Mouse (Mus musculus) kidney, adult 9 months (tissue): ENCODE data around the gene Stmnd1.
"Not testable (repeated sequence)": the region's sequence is repeated elsewhere in the genome, so short reads cannot be mapped to it uniquely, and the experiment has no call there.

ENCODE experiments used
- DNase-seq: peaks from one replicate; pipeline ENCODE4 v3.0.0; 2022

Gene Stmnd1

GRCm38 (mm10) chr13:46273453-46274110, at the start of gene Stmnd1:
Gene Stmnd1 (plus strand): TSS chr13:46273721.
- no peak for DNase-seq

DNA sequence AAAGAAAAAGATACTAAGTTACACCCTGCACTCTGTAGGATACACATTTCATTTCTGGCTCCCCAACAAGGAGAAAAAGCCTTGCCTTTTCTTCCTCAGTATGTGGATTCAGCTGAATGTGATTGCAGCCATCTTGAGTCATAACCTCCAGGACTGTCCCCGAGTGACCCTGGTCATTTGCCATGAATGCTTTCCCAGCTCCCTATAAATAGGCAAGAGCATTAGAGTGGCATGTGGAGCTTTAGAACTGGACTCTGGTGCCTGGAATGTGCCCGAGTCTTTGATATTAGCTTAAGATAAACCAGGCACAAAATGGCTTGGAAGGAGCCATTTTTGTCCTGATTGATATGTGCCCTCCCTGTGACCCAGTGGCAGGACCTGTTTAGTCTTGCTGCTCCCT, 46.6 kb upstream of the Stmnd1 start:
- DNase-seq = peak; percentile 51

DNA sequence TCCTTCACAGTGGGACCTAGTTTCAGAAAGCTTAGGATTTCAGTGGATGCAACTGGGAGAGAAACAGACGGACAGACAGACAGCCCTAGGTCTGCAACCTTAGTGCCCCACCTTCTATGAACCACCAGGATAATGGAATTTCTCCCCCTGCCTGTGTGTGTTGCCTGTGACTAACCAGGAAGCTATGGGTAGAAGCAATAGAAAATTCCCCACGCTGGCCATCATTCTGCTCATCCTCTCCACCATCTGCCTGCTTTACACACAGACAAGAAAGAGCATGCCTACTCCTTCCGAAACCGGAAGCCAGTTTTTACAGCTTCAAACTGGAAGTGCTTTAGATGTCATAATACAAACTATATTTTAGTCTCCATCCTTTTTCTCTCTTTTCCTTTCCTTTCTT, 46.0 kb upstream of the Stmnd1 start:
- no peak for DNase-seq

GRCm38 (mm10) chr13:46228750-46229149, 44.8 kb upstream of the Stmnd1 start:
- DNase-seq = not testable (repeated sequence)

- DNase-seq = no peak
Observed at GRCm38 (mm10) chr13:46231514-46232085, 41.9 kb upstream of the Stmnd1 start.

DNA sequence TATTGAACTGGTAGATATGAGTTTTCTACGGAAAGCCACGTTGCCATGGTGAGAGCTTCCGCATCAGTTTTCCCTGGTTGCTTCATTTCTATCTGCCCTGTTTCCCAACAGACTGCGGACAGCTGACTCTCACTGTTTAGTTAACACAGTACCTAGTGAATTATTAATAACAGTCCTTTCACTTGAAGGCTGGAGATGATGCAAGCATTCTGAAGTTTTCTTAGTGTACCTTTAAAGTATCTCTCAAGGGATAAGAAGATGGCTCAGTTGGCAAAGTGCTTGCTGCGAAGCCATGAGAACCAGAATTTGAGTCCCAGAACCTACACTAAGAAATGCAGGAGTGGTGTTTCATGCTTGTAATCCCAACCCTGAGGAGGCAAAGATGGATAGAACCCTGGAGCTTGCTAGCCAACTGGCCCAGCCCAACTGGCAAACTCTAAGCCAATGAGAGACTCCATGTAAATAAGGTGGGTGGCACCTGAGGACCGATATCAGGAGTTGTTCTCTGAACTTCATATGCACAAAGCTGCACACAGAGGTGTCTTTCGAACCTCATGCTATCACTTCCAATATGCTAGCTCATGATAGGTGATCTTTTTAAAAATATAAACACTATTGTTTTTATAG, 35.7 kb upstream of the Stmnd1 start:
- DNase-seq = peak; percentile 72

GRCm38 (mm10) chr13:46238796-46239195, 34.7 kb upstream of the Stmnd1 start:
- peak; percentile 90 for DNase-seq

GRCm38 (mm10) chr13:46241391-46242188, 31.9 kb upstream of the Stmnd1 start:
- peak; percentile 44 for DNase-seq

GRCm38 (mm10) chr13:46253753-46254152, 19.8 kb upstream of the Stmnd1 start:
- no peak for DNase-seq

- no peak for DNase-seq
Observed at GRCm38 (mm10) chr13:46254171-46254570, 19.4 kb upstream of the Stmnd1 start.

GRCm38 (mm10) chr13:46255616-46256015, 17.9 kb upstream of the Stmnd1 start:
- no peak for DNase-seq

DNA sequence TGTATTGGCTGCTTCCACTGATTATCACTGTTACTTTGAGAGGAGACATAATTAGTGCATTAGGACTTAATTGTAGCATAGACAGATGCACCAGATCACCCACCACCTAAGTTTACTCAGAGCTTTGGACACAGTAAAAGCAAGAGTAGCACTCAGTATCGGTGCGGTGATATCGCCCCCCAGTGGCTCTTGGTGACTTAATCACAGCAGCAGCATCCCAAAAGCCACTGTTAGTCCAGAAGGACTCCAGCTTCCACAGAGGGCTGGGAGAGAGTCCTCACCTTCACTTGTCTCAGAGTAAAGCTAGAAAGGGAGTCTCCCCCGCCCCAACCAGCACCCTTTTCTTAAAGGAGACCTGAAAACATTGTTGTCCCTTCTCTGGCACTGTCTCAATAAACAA, 15.7 kb upstream of the Stmnd1 start:
- peak; percentile 73 for DNase-seq

DNA sequence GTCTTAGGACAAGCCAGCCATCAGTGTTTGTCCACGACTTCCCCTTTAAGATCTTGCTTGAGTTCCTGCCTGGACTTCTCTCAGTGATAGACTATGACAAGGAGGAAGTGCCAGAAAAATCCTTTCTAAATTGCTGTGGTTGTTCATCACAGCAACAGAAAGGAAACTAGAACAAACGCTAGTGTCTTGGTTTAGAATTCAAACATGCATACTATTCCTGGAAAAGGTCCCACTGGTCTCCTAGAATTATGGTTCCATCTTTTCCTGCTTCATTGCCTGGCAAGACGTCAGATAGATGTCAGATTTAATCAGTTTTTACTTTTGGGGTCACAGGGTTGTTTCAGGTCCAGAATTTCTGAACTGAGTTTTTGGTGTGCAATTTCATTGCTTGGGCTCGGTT, 14.0 kb upstream of the Stmnd1 start:
- no peak for DNase-seq

- DNase-seq = no peak
Observed at GRCm38 (mm10) chr13:46261244-46261643, 12.3 kb upstream of the Stmnd1 start.

DNA sequence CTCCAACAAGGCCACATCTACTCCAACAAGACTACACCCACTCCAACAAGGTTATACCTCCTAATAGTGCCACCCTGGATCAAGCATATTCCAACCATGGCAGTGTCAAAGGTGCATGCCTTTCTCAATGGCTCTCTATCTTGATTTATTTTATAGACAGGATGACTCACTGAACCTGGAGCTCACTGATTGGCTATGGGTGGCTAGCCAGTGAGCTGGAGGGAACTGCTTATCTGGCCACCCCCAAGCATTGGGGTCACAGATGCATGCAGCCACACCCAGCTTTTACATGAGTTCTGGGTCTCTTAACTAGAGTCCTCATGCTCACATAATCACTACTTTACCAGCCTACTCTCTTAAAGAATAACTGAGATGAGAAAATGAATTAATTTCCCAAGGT, 5.7 kb upstream of the Stmnd1 start:
- no peak for DNase-seq

DNA sequence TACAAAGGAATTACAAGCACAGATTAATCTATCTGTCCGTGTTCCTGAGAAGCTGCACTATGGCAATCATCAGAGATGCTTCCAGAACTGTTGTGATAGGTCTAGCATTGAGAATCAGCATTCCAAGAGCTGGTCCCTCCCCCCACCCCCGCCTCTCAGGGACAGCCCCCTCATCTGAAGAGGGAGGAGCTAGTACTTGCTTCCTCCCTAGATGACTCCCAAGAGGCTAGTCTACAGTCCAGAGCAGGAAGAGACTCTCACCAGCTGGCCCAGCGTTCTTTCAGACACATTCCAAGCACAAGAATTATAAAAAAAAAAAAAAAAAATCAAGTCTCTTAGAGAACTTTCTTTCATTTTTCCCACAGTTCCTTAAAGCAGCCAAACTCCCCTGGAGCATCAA, 5.2 kb upstream of the Stmnd1 start:
- DNase-seq = no peak

- DNase-seq = no peak
Observed at GRCm38 (mm10) chr13:46268815-46269445, 4.6 kb upstream of the Stmnd1 start.

DNA sequence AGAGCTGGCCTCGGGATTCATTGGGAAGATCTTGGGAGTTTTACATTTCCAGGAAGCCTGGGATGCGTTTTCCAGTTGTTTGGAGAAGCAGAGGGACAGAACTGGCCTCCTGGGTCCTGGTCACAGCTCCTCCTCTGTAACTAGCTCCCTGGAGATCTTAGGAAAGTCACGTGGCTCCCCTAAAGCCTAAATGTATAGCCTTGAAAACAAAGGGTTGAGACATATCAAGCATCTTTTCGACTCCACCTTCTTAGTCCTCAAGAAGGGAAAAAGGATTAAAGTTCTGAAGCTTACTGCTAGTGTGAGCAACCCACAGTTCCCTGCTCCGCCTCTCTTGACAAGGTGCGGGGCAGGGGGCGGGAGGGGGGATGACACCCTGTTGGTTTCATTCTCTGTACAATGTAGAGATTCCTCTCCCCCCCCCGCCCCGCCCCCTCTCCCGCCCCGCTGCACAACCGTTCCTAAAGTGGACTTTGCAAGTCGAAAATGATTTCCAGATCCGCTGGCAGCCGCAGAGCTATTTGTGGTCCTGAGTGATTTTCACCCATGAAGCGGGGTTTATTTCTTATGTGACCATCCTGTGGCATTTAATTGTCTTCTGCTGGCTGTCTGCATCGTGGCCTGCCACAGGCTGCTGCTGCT, 589 bp upstream of the Stmnd1 start:
- DNase-seq = no peak

- DNase-seq = no peak
Observed at GRCm38 (mm10) chr13:46275701-46276100, 2.2 kb downstream of the Stmnd1 start.

DNA sequence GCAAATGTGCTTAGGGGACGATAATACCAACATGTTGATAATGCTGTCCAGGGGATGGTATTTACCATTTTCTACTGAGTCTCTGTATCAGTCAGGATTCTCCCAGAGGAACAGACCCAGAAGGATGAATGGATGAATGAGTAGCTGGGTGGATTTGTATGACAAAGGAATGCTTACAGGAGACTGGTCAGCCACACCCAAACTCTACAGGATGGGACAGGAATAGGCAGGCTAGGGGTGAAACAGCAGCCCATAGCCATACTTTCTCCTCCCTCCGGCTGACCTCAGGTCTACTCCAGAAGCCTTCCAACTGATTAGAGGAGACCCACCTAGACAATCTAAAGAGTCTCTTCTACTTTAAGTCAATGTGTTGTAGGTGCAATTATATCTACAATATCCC, 9.0 kb downstream of the Stmnd1 start:
- DNase-seq = no peak

GRCm38 (mm10) chr13:46287801-46288200, 14.3 kb downstream of the Stmnd1 start:
- DNase-seq = no peak

DNA sequence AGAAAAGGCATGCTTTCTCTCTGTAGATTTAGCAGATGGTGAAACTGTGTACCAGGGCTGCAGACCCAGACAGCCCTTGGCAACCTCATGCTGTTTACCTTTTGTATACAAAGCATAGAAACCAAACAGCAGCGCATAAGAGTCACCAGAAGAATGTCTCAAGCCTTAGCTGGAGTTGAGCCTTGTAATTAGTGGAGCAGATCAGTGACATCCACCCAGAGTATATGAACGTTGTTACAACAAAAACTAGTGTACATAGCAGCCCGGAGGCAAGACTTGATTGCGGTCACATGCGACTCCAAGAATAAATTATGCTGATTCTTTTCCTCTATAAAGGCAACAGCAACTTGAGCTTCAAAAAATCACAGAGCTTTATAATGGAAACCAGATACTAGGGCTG, 14.9 kb downstream of the Stmnd1 start:
- DNase-seq = peak; percentile 29

- DNase-seq = no peak
Observed at GRCm38 (mm10) chr13:46290537-46290936, 17.0 kb downstream of the Stmnd1 start.
